Mouse (Mus musculus) mouse trophoblast stem cell (cell line): Measurements from ENCODE around the gene Ift88.

Experiments used
- in situ Hi-C, 2 experiments: fragments of 300-500 bp; cut with MseI, MboI; formaldehyde crosslinking; loops; 2 replicates in 1 of 2; 3 replicates in 1 of 2; pipeline ENCODE4 v1.15.1; 2025

The Ift88 gene

DNA sequence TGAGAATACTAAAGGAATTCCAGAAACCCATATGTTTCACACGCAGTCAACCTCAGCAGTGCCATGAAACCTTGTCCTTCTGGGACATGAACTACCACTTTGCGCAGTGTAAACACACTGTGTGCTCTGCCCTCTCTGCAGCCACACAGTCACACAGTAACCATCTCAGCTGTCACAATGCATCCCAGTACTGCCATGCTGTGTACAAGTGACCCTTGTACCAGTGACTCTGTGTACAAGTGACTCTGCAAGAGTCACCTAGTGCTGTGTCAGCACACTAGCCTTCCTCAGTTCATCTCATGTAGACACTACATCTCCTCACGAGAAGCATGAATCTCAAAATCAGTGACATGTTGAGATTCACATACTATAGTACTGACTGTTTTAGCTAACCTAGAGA is 108.7 kb downstream of the Ift88 start:
- in situ Hi-C loops = no loop called here

DNA sequence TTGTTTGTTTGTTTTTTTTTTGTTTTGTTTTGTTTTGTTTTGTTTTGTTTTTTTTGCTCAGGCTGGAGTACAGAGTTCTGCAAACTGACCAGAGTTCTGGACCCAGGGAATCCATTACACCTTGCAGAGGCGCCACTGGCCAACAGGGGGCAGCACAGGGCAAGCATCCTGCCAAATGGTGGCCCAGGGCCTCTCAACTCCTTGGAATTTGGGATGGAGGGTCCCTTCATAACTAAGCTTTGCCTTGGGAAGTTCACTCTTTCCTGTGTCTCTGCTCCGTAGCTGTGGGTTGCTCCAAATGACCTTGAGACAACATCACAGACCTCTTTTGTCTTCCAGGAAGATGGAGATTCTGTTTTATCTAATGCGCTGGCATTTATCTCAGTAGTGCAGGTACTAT is 109.4 kb downstream of the Ift88 start:
- in situ Hi-C loops = no loop called here

DNA sequence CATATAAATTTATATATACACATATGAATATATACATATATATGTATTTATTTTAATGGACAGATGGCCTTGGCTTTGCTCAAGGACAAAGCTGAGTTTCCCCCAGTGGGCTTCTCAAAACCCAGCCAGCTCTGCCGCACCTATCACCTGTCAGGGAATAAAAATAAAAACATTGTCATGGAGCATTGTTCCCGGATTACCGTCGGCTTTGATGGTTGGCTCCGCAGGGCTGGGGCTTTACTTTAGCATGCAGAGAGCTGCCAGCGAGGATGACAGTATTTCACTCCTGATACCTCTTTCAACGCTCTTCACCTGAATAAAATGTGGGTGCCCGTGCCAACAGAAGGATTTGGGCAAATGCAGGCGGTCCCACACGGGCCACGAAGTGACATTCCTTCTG is 110.0 kb downstream of the Ift88 start:
- in situ Hi-C loops = no loop called here

DNA sequence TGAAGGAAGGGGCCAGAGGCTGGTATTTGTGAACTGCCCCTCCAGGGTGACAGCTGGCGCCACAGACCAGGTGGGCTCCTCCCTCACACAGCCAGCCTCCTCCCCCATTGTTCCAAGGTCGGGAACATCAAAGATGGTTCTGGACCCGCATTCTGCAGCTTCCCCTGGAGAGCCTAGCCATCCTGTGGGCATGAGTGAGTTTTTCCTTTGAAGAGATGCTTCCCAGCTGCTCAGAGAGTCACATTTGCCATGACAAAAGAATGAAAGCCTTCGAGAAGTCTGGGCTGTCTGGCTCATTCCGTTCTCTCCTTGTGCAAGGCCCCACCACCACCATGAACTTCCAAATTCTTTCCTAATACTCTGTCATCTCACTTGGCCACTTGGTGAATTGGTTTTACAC is 110.5 kb downstream of the Ift88 start:
- in situ Hi-C loops = no loop called here

DNA sequence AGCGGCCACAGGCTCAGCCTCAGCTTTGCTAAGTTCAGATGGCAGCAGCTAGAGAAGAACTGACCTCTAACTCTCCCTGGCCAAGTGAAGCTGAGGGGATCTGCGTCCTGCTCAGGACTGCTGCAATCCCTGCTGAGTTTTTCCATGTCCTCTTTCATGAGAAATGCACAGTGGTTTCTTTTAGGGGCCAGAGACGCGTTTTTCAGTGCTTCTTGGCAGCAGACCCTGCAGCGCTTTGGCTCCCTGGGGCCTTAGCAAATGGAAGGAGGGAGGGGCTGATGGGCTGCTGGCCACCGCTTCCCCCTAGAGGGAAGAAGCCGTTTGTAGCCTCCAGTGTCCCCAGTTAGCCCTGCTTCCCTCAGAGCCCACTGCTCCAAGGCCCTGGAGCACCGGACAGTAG is 111.1 kb downstream of the Ift88 start:
- in situ Hi-C loops = no loop called here

DNA sequence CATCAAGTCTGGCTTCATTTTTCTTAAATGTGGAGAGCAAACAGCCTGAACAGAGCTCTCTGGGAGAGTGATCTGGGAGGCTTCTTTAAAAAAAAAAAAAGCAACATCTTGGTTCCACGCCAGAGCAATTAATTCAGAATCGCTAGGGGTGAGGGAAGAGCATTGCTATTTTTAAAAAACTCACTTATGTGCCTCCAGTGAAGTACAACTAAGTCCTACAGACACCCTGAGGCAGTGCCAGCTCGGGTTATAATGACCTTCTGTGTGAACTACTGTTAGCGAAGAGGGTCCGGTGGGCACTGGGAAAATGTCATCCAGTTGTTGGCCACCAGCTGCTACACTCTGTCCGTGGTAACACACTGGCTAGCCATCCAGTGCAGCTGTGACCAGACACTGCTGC is 111.8 kb downstream of the Ift88 start:
- in situ Hi-C loops = no loop called here

DNA sequence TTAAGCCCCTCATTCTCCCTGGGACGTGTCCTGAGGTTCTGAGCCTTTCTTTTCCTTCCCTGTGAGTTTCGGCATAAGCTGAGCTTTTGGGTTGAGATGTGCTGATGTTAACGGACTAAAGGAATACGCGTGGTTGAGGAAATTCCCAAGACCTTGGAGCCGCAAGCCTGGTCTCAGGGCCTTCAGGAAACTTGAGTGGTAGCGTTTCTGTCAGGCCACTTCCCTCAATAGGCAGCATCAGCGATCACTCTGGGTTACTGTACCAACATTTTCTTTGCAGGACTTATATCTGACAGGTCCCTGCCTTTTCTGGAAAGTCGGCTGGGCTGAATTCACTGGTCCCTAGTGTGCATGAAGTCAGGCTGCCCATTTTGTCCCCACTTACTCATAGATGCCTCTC is 113.0 kb downstream of the Ift88 start:
- in situ Hi-C loops = no loop called here

DNA sequence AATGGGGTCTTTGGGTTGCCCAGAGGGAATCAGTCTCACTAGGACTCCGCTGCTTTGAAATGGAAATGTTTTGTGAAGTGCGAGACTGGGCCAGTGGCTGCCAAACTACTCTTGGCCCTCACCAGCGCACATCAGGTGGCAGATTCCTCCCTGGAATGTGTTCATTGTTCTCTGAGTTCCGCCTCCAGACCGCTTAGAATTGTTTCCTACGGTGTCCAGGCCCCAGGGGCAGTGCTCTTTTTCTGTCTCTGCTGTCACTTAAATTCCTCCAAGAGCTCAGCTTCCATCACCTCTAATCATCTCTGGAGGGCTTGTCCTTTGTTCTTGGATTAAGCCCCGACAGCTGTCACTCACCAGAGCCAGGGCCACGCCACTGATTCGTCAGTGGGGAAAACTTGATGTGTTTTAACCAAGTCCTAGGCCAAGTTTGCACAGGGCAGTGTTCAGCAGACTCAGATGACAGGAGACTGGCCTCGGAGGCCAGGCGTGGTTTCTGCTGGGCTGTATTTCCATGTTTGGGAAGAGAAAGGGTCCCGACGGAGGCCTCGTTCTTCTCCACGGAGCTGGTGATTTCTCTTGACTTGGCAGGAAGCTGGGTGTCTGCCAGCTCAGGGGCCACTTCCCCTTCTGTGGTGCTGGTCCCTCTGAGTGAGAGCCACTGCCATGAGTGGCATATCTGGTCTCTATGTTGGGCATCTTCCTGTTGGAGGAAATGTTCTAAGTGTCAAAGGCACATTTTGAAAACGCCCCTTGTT is 113.6 kb downstream of the Ift88 start:
- in situ Hi-C loops = no loop called here

DNA sequence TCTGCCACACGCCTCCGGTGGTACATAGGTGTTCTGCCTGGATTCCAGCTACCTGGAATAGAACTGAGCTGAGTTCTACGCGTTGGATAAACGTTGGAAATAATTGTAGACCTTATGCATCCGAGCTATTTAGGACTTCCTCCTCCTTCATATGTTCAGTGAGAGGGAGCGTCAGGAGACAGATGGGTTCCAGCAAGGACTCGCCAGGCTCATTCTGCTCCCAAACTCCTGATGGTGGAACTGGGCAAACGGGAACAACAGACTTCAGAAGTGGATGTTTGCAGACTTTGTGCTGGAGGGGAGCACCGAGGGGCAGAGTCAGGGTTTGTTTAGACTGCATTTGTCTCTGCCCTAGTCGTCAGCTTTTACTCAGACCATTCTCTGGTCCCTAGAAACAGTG is 116.8 kb downstream of the Ift88 start:
- in situ Hi-C loops = no loop called here

DNA sequence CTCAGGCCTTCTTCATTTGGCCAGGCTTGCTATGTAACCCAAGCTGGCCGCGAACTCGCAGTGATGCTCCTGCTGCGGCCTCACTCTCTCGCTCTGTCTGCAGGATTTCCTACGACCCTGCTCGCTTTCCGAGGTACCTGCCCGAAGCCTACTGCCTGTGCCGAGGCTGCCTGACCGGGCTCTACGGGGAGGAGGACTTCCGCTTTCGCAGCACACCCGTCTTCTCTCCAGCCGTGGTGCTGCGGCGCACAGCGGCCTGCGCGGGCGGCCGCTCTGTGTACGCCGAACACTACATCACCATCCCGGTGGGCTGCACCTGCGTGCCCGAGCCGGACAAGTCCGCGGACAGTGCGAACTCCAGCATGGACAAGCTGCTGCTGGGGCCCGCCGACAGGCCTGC is 118.4 kb downstream of the Ift88 start:
- in situ Hi-C loops = no loop called here

DNA sequence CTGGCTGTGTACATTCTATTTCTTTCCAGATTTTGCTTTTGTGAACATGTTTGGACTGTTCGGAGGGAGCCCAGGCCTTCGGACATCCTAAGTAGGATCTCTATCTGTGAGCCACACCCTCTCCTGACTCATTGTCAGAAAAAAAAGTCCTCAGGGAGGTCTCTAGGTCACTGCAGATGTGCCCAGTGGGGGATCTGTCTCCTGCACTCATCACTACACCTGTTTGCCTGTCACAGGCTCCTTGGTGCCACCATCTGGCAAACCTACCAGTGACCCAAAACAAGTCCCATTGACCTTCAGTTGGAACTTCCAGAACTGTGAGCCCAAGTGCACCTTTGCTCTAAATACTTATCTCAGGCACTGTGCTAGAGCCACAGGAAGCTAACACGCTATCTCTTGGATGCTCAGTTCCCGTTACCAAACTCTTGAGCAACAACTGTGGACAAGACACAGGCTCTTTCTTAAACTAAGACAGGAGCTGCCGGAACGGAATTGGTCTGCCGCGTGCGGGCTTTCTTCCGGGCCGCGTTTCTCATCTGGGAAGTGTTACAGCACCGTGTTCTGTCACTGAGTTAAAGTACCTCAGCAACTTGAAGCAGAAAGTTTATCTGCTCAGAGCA is 119.7 kb downstream of the Ift88 start:
- in situ Hi-C loops = no loop called here

DNA sequence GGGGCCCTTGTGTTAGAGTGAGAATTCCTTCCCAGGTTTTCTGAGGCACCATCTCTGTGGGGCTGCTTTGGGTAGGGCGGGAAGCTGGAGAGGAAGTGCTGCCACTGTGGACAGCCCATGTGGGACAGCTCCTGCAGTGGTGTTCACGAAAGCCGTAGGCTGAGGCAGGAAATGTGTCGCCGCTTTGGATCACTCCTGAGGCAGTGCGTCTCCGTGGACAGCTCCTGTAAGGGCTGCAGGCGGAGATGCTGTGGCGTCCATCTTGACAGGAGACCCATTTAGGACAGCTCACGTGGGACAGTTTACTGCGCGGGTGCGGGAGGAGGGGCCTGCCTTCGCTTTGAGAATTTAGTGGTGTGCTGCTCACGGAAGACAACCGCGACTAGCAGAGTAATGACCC is 121.7 kb downstream of the Ift88 start:
- in situ Hi-C loops = no loop called here

DNA sequence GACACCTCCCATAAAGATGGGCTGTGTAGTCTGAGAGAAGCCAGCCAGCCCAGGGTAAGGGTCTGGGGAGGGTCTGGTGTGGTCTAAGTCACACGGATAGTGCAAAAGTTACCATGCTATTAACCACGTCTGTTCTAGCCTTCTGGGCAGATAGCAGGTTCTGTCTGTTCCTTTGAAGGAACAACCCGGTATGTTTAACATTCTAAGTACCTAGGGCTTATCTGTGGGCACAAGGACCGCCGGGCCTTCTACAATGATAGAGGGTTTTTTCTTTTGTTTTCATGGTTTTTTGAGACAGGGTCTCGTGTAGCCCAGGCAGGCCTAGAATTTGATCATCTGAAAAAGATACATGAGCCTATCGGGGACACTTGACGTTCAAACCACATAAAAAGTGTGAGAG is 122.3 kb downstream of the Ift88 start:
- in situ Hi-C loops = no loop called here

DNA sequence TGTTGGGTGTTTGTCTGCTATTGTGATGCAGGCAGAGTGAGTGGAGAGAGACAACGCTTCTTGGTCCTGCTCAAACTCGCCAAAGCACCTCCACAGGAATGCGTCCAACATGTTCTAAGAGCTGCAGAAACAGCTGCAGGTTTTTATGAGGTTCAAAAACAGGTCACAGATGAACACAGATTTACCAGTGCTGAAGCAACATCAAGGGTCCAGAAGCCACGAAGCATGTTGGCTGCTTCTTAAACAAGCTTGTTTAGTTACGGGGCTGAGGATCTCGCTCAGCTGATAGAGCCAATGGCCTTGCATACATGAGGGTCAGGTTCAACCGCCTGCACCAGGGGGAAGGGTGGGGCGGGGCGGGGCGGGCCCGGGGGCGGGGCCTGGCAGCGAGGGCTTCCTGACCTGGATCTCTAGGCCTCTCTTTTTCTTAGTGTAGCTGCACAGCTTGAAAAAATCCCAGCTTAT is 122.7 kb downstream of the Ift88 start:
- in situ Hi-C loops = no loop called here

DNA sequence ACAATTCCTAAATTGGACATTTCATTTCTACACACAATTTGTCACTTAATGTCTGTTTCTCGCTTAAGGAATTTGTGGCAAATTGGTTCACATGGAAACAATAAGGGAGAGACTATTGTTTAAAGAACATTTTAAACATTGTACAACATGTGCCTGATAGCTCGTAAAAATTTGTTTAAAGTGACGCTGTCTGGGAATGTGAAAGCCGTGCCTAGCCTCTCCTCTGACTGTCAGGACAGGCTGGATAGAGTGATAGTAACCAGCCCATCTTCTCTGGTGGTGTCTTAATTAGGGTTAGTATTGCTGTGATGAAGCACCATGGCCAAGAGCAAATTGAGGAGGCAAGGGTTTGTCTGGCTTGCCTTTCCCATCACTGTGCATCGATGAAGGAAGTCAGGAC is 123.2 kb downstream of the Ift88 start:
- in situ Hi-C loops = no loop called here

DNA sequence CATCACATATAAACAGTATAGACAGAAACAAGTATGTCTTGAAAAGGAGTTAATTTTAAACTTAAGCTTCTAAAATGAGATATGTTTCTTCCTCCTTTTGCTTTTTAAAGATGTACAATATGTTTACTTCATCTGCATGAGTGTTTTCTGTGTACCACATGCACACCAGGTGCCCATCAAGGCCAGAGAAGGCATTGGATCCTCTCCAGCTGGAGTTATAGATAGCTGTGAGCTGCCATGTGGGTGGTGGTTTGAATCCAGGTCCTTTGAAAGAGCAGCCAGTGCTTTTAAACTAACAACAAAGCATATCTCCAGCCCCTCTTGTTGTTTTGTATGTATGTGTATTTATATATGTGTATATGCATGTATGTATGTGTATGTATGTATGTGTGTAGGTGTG is 129.1 kb downstream of the Ift88 start:
- in situ Hi-C loops = no loop called here

DNA sequence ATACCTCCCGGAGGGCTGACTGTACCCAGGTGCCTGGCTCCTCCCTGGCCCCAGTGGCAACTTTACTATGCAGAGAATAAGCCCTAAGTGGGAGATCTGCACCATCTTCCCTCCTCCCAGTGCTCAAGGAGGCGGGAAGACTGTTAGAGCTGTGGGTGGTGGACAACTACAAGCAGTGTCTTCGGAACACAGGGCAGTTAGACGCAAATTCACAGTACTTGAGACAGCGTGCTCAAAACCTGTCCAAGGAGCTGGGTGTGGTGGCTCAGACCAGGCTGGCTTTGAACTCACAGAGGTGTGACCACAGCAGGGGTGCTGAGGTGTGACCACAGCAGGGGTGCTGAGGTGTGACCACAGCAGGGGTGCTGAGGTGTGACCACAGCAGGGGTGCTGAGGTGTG is 130.6 kb downstream of the Ift88 start:
- in situ Hi-C loops = no loop called here

DNA sequence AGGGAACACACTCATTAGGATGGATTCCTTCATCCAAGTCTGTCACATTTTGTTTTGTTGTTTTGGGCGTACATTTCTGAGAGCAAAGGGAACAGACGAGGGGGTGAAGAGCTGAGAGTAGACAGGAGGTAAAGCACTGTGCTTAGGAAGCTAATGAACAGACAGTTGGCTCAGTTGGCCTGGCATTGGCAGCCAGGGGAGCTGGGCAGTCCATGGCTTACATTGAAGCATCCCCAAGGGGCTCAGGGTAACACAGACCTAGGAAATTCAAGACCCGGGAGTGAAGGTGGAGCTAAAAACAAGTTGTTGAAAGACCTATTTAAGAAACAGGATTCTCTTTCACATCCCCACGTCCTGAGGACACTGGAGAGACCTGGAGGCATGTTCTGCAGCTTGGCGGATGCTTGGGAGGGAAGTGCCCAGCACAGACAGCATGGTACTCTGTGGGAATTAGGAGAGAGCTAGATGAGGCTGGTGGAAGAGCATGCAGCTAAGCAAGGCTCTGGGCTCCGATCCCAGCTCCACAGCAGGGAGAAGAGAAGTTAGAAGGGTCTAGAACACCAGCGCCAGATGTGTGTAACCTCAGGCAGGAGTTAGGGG is 131.7 kb downstream of the Ift88 start:
- in situ Hi-C loops = no loop called here

DNA sequence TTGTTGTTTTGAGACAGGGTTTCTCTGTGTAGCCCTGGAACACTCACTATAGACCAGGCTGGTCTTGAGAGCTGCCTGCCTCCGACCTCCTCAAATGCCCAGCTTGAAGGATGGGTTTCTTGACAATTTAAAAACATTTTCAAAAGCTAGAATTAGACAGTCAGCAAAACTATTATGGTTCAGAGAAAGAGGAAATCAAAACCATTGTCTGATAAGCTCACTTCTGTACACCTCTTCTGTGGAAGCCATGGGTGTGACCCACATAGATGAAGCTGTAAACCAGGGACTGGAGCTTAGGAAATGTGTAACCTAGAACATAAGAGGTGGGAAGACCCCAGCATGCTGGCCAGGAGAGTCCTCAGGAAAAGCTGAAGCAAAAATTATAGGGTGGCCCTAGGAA is 133.1 kb downstream of the Ift88 start:
- in situ Hi-C loops = no loop called here

DNA sequence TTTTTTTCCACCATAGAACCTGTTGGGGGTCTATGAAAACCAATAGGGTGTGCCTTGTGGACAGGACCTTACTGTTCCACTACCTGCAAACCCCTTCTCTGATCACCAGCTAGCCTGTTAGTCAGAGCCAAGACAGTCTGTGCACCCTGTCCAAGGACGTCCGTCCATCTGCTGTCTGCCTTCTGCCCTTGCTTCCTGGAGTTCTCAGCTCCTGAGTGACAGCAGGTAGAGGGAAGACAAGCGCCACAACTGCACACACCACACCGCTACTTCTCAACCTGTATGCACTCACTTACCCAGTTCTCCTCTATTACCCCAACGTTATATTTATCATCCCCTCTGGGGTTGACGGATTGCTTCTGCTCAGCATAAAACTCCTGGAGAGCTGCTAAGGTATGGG is 141.8 kb downstream of the Ift88 start:
- in situ Hi-C loops = no loop called here
